In the genomic region with DNA sequence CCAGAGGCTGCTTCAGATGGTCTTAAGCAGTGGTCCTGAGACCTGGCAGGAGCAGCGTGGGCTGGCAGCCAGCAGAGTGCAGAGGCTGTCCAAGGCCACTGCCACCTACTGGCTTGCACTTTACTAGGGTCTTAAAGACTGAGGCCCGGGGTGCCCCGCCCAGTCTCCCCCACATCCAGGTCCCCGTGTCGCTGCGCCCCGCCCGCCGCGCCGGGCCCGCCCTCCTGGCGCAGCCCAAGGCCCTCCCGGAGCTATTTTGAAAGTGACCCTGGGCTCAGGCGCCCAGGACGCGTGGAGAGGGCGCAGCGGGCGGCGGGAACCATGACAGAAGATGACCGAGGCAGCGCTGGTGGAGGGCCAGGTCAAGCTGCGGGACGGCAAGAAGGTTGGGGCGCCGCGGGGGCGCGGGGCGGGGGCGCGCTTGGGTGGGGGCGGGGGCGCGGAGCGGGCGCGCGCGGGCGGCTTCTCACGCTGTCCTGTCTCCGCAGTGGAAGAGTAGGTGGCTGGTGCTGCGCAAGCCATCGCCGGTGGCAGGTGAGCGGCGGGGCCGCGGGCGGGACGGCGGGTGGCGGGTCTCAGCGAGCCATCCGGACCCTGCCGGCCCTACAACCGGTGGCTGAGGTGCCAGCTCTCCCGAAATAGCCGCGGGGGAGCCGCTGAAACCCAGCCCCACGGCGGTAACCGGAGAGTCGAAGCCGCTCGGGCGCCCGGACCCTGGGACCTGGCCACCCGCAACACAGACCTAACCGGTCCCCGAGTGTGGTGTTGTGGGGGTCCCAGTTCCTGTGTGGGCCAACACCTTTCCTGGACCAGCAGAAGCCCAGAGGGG, we compare ENCODE assay signal across 7 mouse cellular contexts. TPM values are rescaled to one million over a fixed set of nuclear protein-coding genes. Genes with fewer than 3 reads are reported as not detected.
DNase-seq lines count a peak whose midpoint lies in the region; ATAC-seq and TF ChIP-seq lines count a peak whose summit lies in the region.

TSS of gene Dok7 (plus strand) at position 163 of the 829 bp plus-strand sequence.

- H3K79me2 ChIP-seq in heart, adult 2 months (replicated peaks; ENCODE audit: control insufficient read depth, insufficient read depth, low read length): no peaks in the 10 kb centered on the region

- no peaks in the 10 kb centered on the region for H3K36me3 ChIP-seq in embryonic facial prominence, embryonic 11.5 days (replicated peaks; ENCODE audit: control insufficient read depth, insufficient read depth, low read depth, low read length)
- H3K36me3 ChIP-seq in heart, adult 2 months (ENCODE audit: control insufficient read depth, insufficient read depth, low read length): no peaks in the 10 kb centered on the region
- no peaks in the 10 kb centered on the region for H3K36me3 ChIP-seq in kidney, adult 2 months (ENCODE audit: control insufficient read depth, insufficient read depth, low read length)
- no peaks in the 10 kb centered on the region for H3K36me3 ChIP-seq in limb, embryonic 12.5 days
- no peaks in the 10 kb centered on the region for H3K36me3 ChIP-seq in midbrain, embryonic 16.5 days (ENCODE audit: control insufficient read depth, insufficient read depth, low read length)

- no peaks in the 10 kb centered on the region for H3K4me1 ChIP-seq in bone marrow, adult 2 months (ENCODE audit: control insufficient read depth, insufficient read depth, low read length)
- H3K4me1 ChIP-seq in embryonic facial prominence, embryonic 11.5 days (ENCODE audit: control insufficient read depth, insufficient read depth, low read length): no peaks in the 10 kb centered on the region; the same call in 1 of the 2 replicates
- peaks cover 13% of the 10 kb centered on the region for H3K4me1 ChIP-seq in heart, adult 2 months (ENCODE audit: control insufficient read depth, insufficient read depth, low read length)
- H3K4me1 ChIP-seq in kidney, adult 2 months (ENCODE audit: control insufficient read depth, insufficient read depth, low read length): peaks cover 5% of the 10 kb centered on the region; the same call in 1 of the 2 replicates
- peaks cover 7% of the 10 kb centered on the region for H3K4me1 ChIP-seq in limb, embryonic 12.5 days (replicated peaks)
- H3K4me1 ChIP-seq in midbrain, embryonic 16.5 days (ENCODE audit: control insufficient read depth, insufficient read depth, low read length): peaks cover 11% of the 10 kb centered on the region; the same call in 1 of the 2 replicates

- no peaks in the 10 kb centered on the region for H3K9me3 ChIP-seq in embryonic facial prominence, embryonic 11.5 days (replicated peaks; ENCODE audit: control insufficient read depth, low read length)
- H3K9me3 ChIP-seq in limb, embryonic 12.5 days: no peaks in the 10 kb centered on the region
- no peaks in the 10 kb centered on the region for H3K9me3 ChIP-seq in midbrain, embryonic 16.5 days (replicated peaks; ENCODE audit: control insufficient read depth, low read length, poor library complexity, severe bottlenecking)

- intact Hi-C loops in heart, adult 2 months (cut with DNase I): no loop called here

- H3K27ac ChIP-seq in bone marrow, adult 2 months (ENCODE audit: control insufficient read depth, insufficient read depth, low read depth, low read length, poor library complexity): no peak within 1 kb of the TSS; the same call in 1 of the 2 replicates
- H3K27ac ChIP-seq in embryonic facial prominence, embryonic 11.5 days (replicated peaks; ENCODE audit: low read depth, low read length): no peak within 1 kb of the TSS
- H3K27ac ChIP-seq in heart, adult 2 months: peak within 1 kb of the TSS; percentile 76
- no peak within 1 kb of the TSS for H3K27ac ChIP-seq in kidney, adult 2 months (ENCODE audit: insufficient read depth, low read depth, low read length)
- H3K27ac ChIP-seq in limb, embryonic 12.5 days: no peak within 1 kb of the TSS
- H3K27ac ChIP-seq in midbrain, embryonic 16.5 days (ENCODE audit: low read length): peak within 1 kb of the TSS; percentile 62

- peak within 1 kb of the TSS; percentile 98 for H3K4me2 ChIP-seq in embryonic facial prominence, embryonic 11.5 days (ENCODE audit: low read depth, low read length)
- peak within 1 kb of the TSS; percentile 97 for H3K4me2 ChIP-seq in limb, embryonic 12.5 days
- H3K4me2 ChIP-seq in midbrain, embryonic 16.5 days (ENCODE audit: low read length): peak within 1 kb of the TSS; percentile 92

- no peak for TF ChIP-seq CTCF in bone marrow, adult 2 months (IDR thresholded peaks at IDR 0.05; ENCODE audit: control insufficient read depth, insufficient read depth, low read length)
- TF ChIP-seq CTCF in heart, adult 2 months (IDR thresholded peaks at IDR 0.05): peak; percentile 56
- no peak for TF ChIP-seq CTCF in kidney, adult 2 months (conservative IDR thresholded peaks at IDR 0.05; ENCODE audit: insufficient read depth, insufficient read length, low read depth, low read length)

- peak within 1 kb of the TSS; percentile 15 for H3K4me3 ChIP-seq in bone marrow, adult 2 months (replicated peaks; ENCODE audit: control insufficient read depth, low read depth, low read length)
- peak within 1 kb of the TSS; percentile 60 for H3K4me3 ChIP-seq in embryonic facial prominence, embryonic 11.5 days (ENCODE audit: low read depth, low read length)
- peak within 1 kb of the TSS; percentile 65 for H3K4me3 ChIP-seq in heart, adult 2 months
- H3K4me3 ChIP-seq in kidney, adult 2 months (ENCODE audit: insufficient read depth, low read depth, low read length): peak within 1 kb of the TSS; percentile 43
- H3K4me3 ChIP-seq in limb, embryonic 12.5 days (replicated peaks): peak within 1 kb of the TSS; percentile 59
- peak within 1 kb of the TSS; percentile 71 for H3K4me3 ChIP-seq in midbrain, embryonic 16.5 days (ENCODE audit: low read depth, low read length)

- DNase-seq in embryonic facial prominence, embryonic 11.5 days (ENCODE audit: low spot score): peak; percentile 50
- DNase-seq in heart, adult 2 months: peak; percentile 75 to 82
- DNase-seq in kidney, adult 2 months: peak; percentile 49
- DNase-seq in testis, postnatal 14 days (ENCODE audit: low spot score): peak; percentile 24

- 2% methylated on average over 74 of the region's 74 CpGs for WGBS in bone marrow, adult 2 months
- under 1% methylated on average over 61 of the region's 74 CpGs for WGBS in embryonic facial prominence, embryonic 11.5 days
- WGBS in heart, adult 2 months: under 1% methylated on average over 59 of the region's 74 CpGs
- 2% methylated on average over 72 of the region's 74 CpGs for WGBS in kidney, adult 2 months
- 2% methylated on average over 46 of the region's 74 CpGs for WGBS in limb, embryonic 12.5 days
- under 1% methylated on average over 58 of the region's 74 CpGs for WGBS in midbrain, embryonic 16.5 days

- peak within 1 kb of the TSS; percentile 44 for H3K9ac ChIP-seq in embryonic facial prominence, embryonic 11.5 days (replicated peaks; ENCODE audit: low read length)
- peak within 1 kb of the TSS; percentile 91 for H3K9ac ChIP-seq in heart, adult 2 months (ENCODE audit: low read depth, low read length)
- H3K9ac ChIP-seq in limb, embryonic 12.5 days (replicated peaks): peak within 1 kb of the TSS; percentile 61
- peak within 1 kb of the TSS; percentile 81 for H3K9ac ChIP-seq in midbrain, embryonic 16.5 days (ENCODE audit: low read depth, low read length)

- no peak for TF ChIP-seq EP300 in heart, adult 2 months (IDR thresholded peaks at IDR 0.05; ENCODE audit: insufficient read depth, low read depth, low read length)

- peak; percentile 53; the same call in 1 of the 2 replicates for ATAC-seq in embryonic facial prominence, embryonic 11.5 days (replicated peaks; ENCODE audit: insufficient number of reproducible peaks, low FRiP score, low TSS enrichment, low read depth)
- peak; percentile 45; the same call in 1 of the 2 replicates for ATAC-seq in limb, embryonic 12.5 days (ENCODE audit: insufficient number of reproducible peaks, insufficient read depth, low FRiP score, low TSS enrichment, low read depth)
- peak; percentile 83 for ATAC-seq in midbrain, embryonic 16.5 days

- peaks cover 20% of the 10 kb centered on the region for H3K27me3 ChIP-seq in embryonic facial prominence, embryonic 11.5 days (ENCODE audit: control insufficient read depth, insufficient read depth, low read length)
- H3K27me3 ChIP-seq in heart, adult 2 months (ENCODE audit: control insufficient read depth, insufficient read depth, low read length): no peaks in the 10 kb centered on the region
- H3K27me3 ChIP-seq in kidney, adult 2 months (replicated peaks; ENCODE audit: control insufficient read depth, insufficient read depth, low read length): no peaks in the 10 kb centered on the region
- H3K27me3 ChIP-seq in limb, embryonic 12.5 days: peaks cover 71% of the 10 kb centered on the region
- no peaks in the 10 kb centered on the region; the same call in 1 of the 2 replicates for H3K27me3 ChIP-seq in midbrain, embryonic 16.5 days (ENCODE audit: control insufficient read depth, insufficient read depth, low read depth, low read length)

- no peak for TF ChIP-seq POLR2A in bone marrow, adult 2 months (IDR thresholded peaks at IDR 0.05; ENCODE audit: borderline replicate concordance, control insufficient read depth, low read depth, low read length)
- TF ChIP-seq POLR2A in heart, adult 2 months (IDR thresholded peaks at IDR 0.05; ENCODE audit: insufficient read depth, low read depth, low read length): peak; percentile 60; the same call in 1 of the 2 replicates
- TF ChIP-seq POLR2A in kidney, adult 2 months (IDR thresholded peaks at IDR 0.05; ENCODE audit: low read depth, low read length): no peak

RNA-seq across cellular contexts. Expression of gene Dok7, which starts in this region (rescaled TPM):
- 0.34 TPM in 1 of 2 replicates, not detected in the other for polyA plus RNA-seq in bone marrow, adult 2 months (2011; ENCODE audit: insufficient read depth, insufficient read length, low replicate concordance, missing spikeins)
- polyA plus RNA-seq in embryonic facial prominence, embryonic 11.5 days (2014; fragmentation: Nextera tagmentation; extraction: Ambion mirVana): 0.24 and 0.43 TPM in 2 replicates
- 10 to 100 TPM; 34.9 to 35.6 TPM for total RNA-seq in heart, adult 2 months (2021)
- polyA plus RNA-seq in heart, adult 2 months (2012; rRNA removed): 23.8 and 25.4 TPM in 2 replicates
- polyA plus RNA-seq in kidney, adult 2 months (2012; rRNA removed): 1.5 and 1.6 TPM in 2 replicates
- polyA plus RNA-seq in limb, embryonic 12.5 days (2016; fragmentation: Nextera tagmentation; extraction: Ambion mirVana): 2.6 and 2.9 TPM in 2 replicates
- polyA plus RNA-seq in midbrain, embryonic 16.5 days (2015; fragmentation: Nextera tagmentation; extraction: Ambion mirVana): 8.2 and 10.4 TPM in 2 replicates

Comparison
In these comparisons a context has a peak if more than half of its experiments do, and no peak if none do; other contexts are left out.
1. Peak in DNase-seq, ATAC-seq, H3K4me3 ChIP-seq, H3K9ac ChIP-seq and H3K4me2 ChIP-seq in embryonic facial prominence, embryonic 11.5 days; RNA of the gene not detected or under 1 TPM.
2. H3K27ac ChIP-seq: peak in heart, adult 2 months (single experiment) and midbrain, embryonic 16.5 days (single experiment); none in bone marrow, adult 2 months (single experiment), embryonic facial prominence, embryonic 11.5 days (single experiment), kidney, adult 2 months (single experiment) and limb, embryonic 12.5 days (single experiment).
3. H3K4me3 ChIP-seq: peak in every context shown above with its lines; median percentile 71 in midbrain, embryonic 16.5 days; 65 in heart, adult 2 months; 60 in embryonic facial prominence, embryonic 11.5 days; 59 in limb, embryonic 12.5 days; 43 in kidney, adult 2 months; 15 in bone marrow, adult 2 months.
4. DNase-seq: peak in every context shown above with its lines; median percentile 78 in heart, adult 2 months; 50 in embryonic facial prominence, embryonic 11.5 days; 49 in kidney, adult 2 months; 24 in testis, postnatal 14 days.
5. Peak in every context shown above with its lines, with median percentiles within 50 percentile points of each other: ATAC-seq, H3K4me2 ChIP-seq and H3K9ac ChIP-seq.